Mouse (Mus musculus) brain, embryonic 14.5 days (tissue): ENCODE data around the gene Sat2. TPM values are rescaled to one million over a fixed set of nuclear protein-coding genes. Genes with fewer than 3 reads are reported as not detected.

Experiments
- DNase-seq: peaks from one replicate; pipeline ENCODE4 v3.0.0-alpha.2; 2011; ENCODE audit warnings: low read depth
- CTCF ChIP-seq: fragments of 200-500 bp; IDR thresholded peaks from 2 replicates; pipeline ENCODE4 v1.5.1; 2012; ENCODE audit warnings: inconsistent platforms, mild to moderate bottlenecking, moderate library complexity, borderline replicate concordance; ENCODE audit not compliant: insufficient read depth, insufficient read length; ENCODE audit errors: extremely low read depth
- POLR2A ChIP-seq: fragments of 200-500 bp; IDR thresholded peaks from 2 replicates; pipeline ENCODE4 v1.6.1; 2012; ENCODE audit warnings: mild to moderate bottlenecking, inconsistent platforms, borderline replicate concordance; ENCODE audit not compliant: poor library complexity, insufficient read depth, insufficient read length, severe bottlenecking; ENCODE audit errors: extremely low read depth
- polyA plus RNA-seq: library from polyadenylated mRNA; depleted of rRNA; stranded (reverse); fragments of >200 nt; gene quantifications from 2 replicates; pipeline ENCODE4 v1.2.3, GENCODE M21; 2012; rRNA removed

Sat2 gene
- 13.7 and 17.8 TPM in 2 replicates for polyA plus RNA-seq

DNA sequence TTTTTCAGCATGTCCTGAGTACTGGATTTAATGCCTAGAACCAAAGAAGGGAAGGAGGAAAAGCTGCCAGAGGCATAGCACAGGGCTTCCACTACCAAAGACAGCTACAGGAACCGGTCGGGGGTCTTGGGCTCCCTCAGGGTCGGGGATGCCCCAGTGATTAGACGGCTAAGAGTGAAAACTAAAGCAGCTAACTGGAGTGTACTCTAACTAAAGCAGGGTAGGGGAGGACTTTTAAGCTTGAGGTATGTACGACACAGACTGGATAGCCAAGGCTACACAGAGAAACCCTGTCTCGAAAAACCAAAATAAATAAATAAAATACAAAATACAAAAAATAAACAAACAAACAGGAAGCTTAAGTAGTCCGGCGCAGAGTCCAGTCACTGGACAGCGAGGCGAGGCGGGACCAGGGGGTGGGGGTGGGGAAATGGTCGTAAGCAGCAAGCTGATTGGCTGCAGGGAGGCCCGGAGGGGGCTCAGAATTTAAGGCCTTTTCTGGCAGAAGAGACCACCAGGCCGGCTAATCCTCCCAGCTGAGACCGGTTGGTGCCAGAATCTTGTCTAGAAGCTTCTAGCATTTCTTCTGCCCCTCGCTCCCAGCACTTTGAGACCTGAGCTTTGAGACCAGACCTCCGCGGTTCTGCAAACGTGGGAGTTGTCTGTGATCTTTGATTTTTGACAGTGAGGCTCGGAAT, at the start of gene Sat2:
Gene Sat2 (plus strand): TSS at position 454 of the 698 bp plus-strand sequence.
- DNase-seq, result peak; percentile 95
- TF ChIP-seq POLR2A, result peak; percentile 26; the same call in 1 of the 2 replicates
- no peak for TF ChIP-seq CTCF

DNA sequence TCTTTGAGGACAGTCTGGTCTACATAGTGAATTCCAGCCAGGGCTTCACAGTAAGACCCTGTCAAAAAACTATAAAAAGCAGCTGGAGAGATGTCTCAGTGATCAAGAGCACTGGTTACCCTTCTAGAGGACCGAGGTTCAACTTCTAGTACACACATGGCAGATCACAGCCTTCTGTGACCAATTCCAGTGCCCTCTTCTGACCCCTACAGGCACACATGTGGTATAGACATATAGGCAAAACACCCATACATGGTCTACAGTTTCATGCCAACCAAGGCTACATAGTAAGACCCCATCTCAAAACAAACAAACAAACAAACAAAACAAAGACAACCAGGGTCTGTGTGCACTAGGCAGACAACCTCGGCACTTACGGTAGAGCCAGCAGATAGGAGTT, 46.6 kb upstream of the Sat2 start:
- TF ChIP-seq POLR2A, result no peak
- peak; percentile 59; the same call in 1 of the 2 replicates for TF ChIP-seq CTCF
- DNase-seq, result peak; percentile 71

DNA sequence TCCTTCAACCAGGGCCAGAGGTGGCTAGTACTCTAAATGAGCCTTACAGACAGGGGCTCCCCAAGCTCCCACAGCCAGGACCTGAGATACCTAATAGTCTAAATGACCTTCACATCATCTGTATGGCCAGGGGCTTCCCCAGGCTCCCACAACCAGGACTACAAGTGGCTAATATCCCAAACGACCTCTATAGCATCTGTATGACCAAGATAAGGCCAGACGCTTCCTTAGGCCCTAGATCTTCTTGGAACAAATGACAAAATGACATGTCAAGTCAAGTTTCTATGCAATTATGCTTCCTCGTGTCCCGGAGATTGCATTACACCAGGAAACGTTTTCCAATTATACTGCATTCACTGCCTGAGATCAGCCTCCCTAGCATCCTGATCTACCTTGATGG, 45.5 kb upstream of the Sat2 start:
- no peak for DNase-seq
- no peak for TF ChIP-seq POLR2A
- no peak for TF ChIP-seq CTCF

DNA sequence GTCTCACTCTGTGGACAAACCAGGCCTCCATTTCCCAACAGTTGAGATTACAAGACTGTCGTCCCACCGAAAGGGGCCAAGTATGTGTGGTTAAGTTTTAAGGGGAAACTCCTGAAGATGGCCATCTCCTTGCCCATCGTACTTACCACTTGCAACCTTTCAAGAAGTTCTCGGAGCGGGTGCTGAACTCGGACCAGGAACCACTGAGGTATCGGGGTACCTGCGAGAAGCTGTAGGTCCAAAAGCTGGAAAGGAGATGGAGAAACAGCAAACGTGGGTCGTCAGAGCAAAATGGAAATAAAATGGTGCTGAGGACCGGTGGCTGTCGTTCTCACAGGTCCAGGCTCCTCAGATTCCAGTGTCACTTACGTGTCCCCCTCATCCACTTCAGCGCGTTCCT, 43.5 kb upstream of the Sat2 start:
- no peak for TF ChIP-seq CTCF
- DNase-seq, result no peak

DNA sequence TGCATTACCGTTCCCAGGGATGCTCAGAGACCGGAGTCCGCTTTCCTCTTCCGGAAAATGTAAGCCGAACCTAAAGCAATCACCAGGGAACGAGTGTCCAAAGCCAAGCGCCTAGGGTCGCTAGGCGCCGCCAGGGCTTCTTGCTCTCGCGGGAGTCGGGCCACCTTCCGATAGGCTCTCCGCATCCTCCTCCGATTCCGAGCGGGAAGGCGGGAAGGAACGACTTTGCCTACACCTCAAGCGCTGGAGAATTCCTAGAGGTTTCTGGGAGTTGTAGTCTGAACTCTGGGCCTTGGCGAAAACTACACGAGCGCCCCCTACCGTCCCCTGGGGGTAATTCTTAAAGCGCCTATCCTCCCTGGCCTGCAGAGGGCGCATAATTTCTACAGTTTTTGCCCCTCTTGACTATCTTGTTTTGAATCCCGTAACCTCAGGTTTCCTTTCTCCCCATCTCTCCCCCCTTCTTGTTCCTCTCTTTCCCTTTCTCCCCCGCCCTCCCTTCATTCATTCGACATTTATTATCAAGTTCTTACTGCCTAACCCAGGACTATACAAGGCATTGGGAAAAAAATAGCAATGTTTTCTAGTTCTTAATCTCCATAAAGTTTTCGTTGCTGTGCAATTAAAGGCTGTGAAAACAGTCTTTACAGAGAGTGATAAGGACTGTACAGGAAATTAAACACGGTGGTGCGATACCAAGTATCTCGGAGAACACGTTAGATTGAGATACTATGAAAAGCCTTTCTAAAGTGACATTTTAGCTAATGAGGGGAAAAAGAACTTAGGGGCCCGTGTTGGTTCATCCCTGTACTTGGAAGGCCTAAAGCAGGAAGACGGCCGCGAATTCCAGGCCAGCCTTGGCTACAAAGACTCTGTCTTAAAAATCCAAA, 42.5 kb upstream of the Sat2 start:
- TF ChIP-seq CTCF (peak; percentile 100), POLR2A (peak; percentile 45; the same call in 1 of the 2 replicates)
- peak; percentile 99 for DNase-seq

DNA sequence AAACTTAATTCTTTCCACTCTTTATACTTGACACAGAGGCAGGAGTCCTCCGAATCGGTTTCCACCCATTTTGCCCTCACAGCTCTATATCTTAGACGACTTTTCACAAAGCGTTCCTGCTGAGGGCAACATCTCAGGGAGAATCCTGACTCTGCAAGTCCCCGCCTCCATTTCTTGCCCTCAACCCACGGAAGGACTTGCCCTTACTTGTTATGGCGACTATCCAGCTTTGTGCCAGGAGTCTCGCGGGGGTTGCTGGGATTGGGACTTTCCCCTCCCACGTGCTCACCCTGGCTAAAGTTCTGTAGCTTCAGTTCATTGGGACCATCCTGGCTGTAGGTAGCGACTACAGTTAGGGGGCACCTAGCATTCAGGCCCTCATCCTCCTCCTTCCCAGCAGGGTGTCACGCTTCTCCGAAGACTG, 41.7 kb upstream of the Sat2 start, which contains the start of the genes Wrap53 and Trp53:
Gene Wrap53 (minus strand): TSS at position 165 of the 424 bp plus-strand sequence.
Gene Trp53 (plus strand): TSS at position 269 of the 424 bp plus-strand sequence.
- TF ChIP-seq POLR2A (0 out of 2 replicates have a peak, but pooled peaks have one; percentile 11), CTCF (no peak)
- DNase-seq, result peak; percentile 98

DNA sequence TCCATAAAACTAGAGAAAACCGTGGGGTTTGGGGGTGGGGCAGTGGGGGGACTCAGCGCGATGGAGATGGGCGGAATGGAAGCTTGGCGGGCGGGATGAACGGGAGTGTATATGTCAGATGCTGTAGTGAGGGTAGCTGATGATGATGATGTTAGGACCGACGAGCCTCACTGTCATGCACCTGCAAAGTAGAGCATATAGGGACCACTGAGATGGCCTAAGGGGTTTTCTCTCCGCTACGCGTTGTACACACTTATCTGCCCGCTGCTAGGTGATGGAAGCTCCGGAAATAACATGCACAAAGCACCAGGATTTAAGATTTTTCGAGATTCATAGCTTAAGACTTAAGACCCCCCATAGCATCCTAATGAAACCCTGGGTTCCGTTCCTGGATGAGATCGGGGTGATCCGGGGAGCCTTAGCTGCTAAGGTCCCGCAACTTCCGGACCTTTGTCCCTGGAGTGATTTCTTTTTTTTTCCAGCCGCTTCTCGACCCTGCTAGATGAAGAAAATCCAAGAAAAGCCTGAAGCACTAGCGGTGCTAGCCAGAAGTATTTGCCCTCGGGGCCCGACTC, 41.2 kb upstream of the Sat2 start:
- no peak for DNase-seq
- TF ChIP-seq POLR2A (no peak; the same call in 1 of the 2 replicates), CTCF (no peak)

DNA sequence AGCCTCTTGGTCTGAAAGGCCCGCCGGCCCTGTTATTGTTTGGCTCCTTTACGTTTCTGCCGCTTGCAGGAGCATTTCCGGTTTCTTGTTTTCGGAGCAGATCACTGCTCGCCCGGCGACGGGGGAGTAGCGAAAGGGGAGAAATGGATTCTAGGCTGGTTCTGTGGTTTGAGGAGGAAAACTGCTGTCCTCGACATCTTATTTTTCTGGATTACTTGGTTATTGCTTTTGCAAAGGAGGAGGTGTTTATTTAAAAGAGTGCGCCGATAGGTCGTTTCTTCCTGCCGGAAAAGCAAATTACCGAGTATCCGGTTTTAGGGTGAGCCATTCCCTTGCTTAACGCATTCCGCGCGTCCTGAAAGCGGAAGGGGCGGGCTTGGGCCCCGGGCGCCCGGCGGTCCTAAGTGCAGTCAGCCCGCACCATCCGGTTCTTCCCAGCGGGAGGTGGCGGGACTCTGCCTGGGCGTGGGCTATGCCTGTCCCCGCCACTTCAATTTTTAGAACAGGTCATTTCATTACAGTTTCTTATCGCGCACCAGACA, 40.6 kb upstream of the Sat2 start:
- TF ChIP-seq POLR2A, result peak; percentile 57; the same call in 1 of the 2 replicates
- TF ChIP-seq CTCF, result no peak

DNA sequence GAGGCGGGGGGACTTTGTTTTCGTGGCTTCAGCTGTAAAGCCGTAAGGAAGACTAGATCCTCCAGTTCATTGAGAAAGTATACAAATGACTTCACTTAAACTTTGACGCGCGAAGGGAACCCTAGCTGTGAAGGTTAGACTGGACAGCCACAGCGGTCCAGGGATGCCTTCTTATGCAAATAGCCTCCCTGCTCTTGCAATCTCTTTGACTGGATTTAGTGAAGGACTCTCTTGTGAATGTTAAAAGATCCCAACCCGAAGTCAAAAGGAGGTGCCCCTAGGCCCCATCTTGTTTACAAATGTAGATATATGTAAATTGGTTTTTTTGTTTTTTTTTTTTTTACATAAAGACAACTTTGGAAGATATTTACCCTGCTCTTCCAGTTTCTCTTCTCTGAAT, 40.0 kb upstream of the Sat2 start:
- TF ChIP-seq POLR2A (no peak), CTCF (no peak)
- DNase-seq, result peak; percentile 42

More for the DNA sequence above, 40.6 kb upstream of the Sat2 start:
- peak; percentile 99 for DNase-seq

DNA sequence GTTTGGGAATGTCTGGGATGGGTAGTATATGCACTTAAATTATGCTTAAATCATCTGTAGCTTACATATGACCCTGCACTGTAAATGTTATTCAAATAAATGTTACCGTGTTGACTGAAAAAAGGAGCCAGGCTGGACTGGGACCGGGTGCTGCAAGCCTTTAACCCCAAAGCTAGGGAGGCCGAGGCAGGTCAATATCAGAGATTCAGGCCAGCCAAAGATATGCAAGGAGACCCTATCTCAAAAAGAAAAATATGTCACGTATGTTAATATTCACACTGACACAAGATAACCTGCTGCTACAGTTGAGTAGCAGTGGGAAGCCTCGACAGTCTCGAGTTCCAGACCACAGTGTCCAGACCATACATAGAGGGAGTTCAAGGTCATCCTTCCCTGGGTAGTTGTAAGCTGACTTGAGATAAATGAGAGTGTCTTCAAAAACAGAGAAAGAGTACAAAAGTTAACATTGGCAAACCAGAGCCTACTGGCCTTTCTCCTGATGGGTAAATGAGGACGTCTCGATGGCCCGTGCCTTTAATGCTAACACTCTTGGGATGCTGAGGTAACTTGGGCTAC, 39.5 kb upstream of the Sat2 start:
- TF ChIP-seq POLR2A, result no peak
- no peak for TF ChIP-seq CTCF
- DNase-seq, result no peak

DNA sequence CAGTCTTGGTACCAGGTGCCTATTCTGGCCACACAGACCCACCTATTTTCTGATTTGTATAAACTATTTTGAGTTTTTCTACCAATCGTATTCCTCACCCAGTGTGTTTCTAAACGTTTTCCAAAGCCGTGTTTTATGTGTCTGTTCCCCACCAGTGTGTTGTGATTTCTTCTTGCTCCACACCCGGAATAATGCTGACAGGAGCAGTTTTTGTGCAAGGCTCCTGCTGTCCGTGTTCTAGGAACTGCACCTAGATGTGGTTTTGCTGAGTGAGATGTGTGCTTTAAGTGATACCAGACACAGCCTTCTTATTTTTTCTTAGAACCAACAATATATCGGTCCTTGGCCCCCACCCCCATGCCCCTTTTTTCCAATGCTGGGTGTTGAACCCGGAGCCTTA, 37.8 kb upstream of the Sat2 start:
- TF ChIP-seq CTCF (no peak), POLR2A (no peak)
- DNase-seq, result no peak

DNA sequence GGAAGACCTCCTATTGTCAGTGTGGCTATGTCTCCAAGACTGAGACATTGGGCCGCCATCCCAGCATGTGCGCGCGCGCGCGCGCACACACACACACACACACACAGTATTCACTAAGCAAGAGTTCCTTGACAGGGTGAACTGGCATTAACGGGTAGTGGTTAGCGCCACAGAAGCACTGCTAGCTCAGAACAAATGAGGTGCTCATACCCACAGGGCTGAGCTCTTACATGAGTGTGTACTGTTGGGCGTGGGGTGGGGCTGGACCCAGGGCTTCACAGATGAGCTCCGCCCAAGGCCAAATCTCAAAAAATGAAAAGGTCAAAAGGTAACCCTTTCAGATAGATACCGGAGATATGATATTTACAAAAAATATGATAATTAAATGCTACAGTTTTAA, 36.9 kb upstream of the Sat2 start:
- TF ChIP-seq POLR2A (no peak), CTCF (no peak)
- no peak for DNase-seq
